Mouse (Mus musculus) E14TG2a.4 (cell line): ENCODE measurements at regions not wholly inside any gene's neighbourhood (a gene's known extent, or its start where the extent isn't known, plus 50 kb on each side); places are given as distances from the start of the nearest gene placed in this dataset.
A peak's percentile ranks its signal among the peaks of the same experiment; 100 is the strongest.
"Not testable (repeated sequence)": the region's sequence is repeated elsewhere in the genome, so short reads cannot be mapped to it uniquely, and the experiment has no call there.

ENCODE experiments used
- H3K27me3 ChIP-seq: 2 replicates; pipeline ENCODE4 v1.6.1; 2014; ENCODE audit warnings: low read length, control low read depth; ENCODE audit not compliant: insufficient read depth
- H3K36me3 ChIP-seq: 2 replicates; pipeline ENCODE4 v1.6.1; 2014; ENCODE audit warnings: low read length, control low read depth; ENCODE audit not compliant: insufficient read depth
- H3K4me1 ChIP-seq: replicated peaks from 2 replicates; pipeline ENCODE4 v1.6.1; 2014; ENCODE audit warnings: low read depth, low read length, control low read depth
- H3K4me3 ChIP-seq: replicated peaks from 2 replicates; pipeline ENCODE4 v1.5.1; 2014; ENCODE audit warnings: mild to moderate bottlenecking, low read length
- H3K9me3 ChIP-seq: 2 replicates; pipeline ENCODE4 v1.6.1; 2014; ENCODE audit warnings: low read length, control low read depth
- CTCF ChIP-seq: conservative IDR thresholded peaks from 2 replicates; pipeline ENCODE4 v1.5.1; 2014; ENCODE audit warnings: low read length
- NANOG ChIP-seq: IDR thresholded peaks from 2 replicates; pipeline ENCODE4 v1.6.1; 2014; ENCODE audit warnings: borderline replicate concordance, low read length, mixed read lengths
- POU5F1 ChIP-seq: IDR thresholded peaks from 2 replicates; pipeline ENCODE4 v1.6.1; 2014; ENCODE audit warnings: low read length, borderline replicate concordance

GRCm38 (mm10) chr2:107468671-107469070 is 178.2 kb downstream of the Kcna4 start:
- H3K36me3 ChIP-seq = no peaks in the 10 kb centered on the region
- no peak for TF ChIP-seq POU5F1
- TF ChIP-seq NANOG = no peak
- TF ChIP-seq CTCF = no peak
- H3K9me3 ChIP-seq = no peaks in the 10 kb centered on the region
- no peaks in the 10 kb centered on the region for H3K27me3 ChIP-seq
- no peaks in the 10 kb centered on the region for H3K4me1 ChIP-seq
- no peak overlapping the region for H3K4me3 ChIP-seq

- Histone ChIP-seq H3K9me3 (no peaks in the 10 kb centered on the region), H3K27me3 (no peaks in the 10 kb centered on the region), H3K4me3 (no peak overlapping the region), H3K4me1 (no peaks in the 10 kb centered on the region), H3K36me3 (no peaks in the 10 kb centered on the region)
- TF ChIP-seq NANOG = no peak
- no peak for TF ChIP-seq POU5F1
- no peak for TF ChIP-seq CTCF
These were observed 213.4 kb downstream of the Kcna4 start for GRCm38 (mm10) chr2:107503646-107504379.

- TF ChIP-seq POU5F1 (no peak), CTCF (no peak), NANOG (no peak)
- no peaks in the 10 kb centered on the region for H3K27me3 ChIP-seq
- no peaks in the 10 kb centered on the region for H3K36me3 ChIP-seq
- no peaks in the 10 kb centered on the region for H3K4me1 ChIP-seq
- H3K4me3 ChIP-seq = no peak overlapping the region
- no peaks in the 10 kb centered on the region for H3K9me3 ChIP-seq
These were observed 217.2 kb downstream of the Kcna4 start for GRCm38 (mm10) chr2:107507426-107508167.

- H3K4me3 ChIP-seq, H3K36me3 ChIP-seq, H3K9me3 ChIP-seq, H3K27me3 ChIP-seq: not testable (repeated sequence)
- TF ChIP-seq NANOG = peak; percentile 40; the same call in 1 of the 2 replicates
- peaks cover 15% of the 10 kb centered on the region; the same call in 1 of the 2 replicates for H3K4me1 ChIP-seq
These were observed 225.0 kb downstream of the Kcna4 start for GRCm38 (mm10) chr2:107515486-107515885.

- H3K36me3 ChIP-seq = no peaks in the 10 kb centered on the region
- H3K4me3 ChIP-seq = no peak overlapping the region
- no peaks in the 10 kb centered on the region for H3K9me3 ChIP-seq
- H3K4me1 ChIP-seq = peaks cover 15% of the 10 kb centered on the region; the same call in 1 of the 2 replicates
- TF ChIP-seq NANOG (no peak), CTCF (no peak), POU5F1 (no peak)
- H3K27me3 ChIP-seq = no peaks in the 10 kb centered on the region
These were observed 227.7 kb downstream of the Kcna4 start for GRCm38 (mm10) chr2:107518107-107518506.

- H3K4me1 ChIP-seq = peaks cover 15% of the 10 kb centered on the region; the same call in 1 of the 2 replicates
- no peaks in the 10 kb centered on the region for H3K27me3 ChIP-seq
- no peaks in the 10 kb centered on the region for H3K36me3 ChIP-seq
- no peak for TF ChIP-seq POU5F1
- TF ChIP-seq CTCF = no peak
- no peak for TF ChIP-seq NANOG
- H3K9me3 ChIP-seq = no peaks in the 10 kb centered on the region
- no peak overlapping the region for H3K4me3 ChIP-seq
These were observed 228.3 kb downstream of the Kcna4 start for GRCm38 (mm10) chr2:107518759-107519158.

- no peaks in the 10 kb centered on the region for H3K27me3 ChIP-seq
- H3K4me1 ChIP-seq = peaks cover 15% of the 10 kb centered on the region; the same call in 1 of the 2 replicates
- no peaks in the 10 kb centered on the region for H3K9me3 ChIP-seq
- H3K36me3 ChIP-seq = no peaks in the 10 kb centered on the region
- TF ChIP-seq POU5F1 (no peak), CTCF (no peak), NANOG (no peak)
- no peak overlapping the region for H3K4me3 ChIP-seq
These were observed 228.9 kb downstream of the Kcna4 start for GRCm38 (mm10) chr2:107519326-107519725.

- H3K9me3 ChIP-seq = no peaks in the 10 kb centered on the region
These were observed 229.3 kb downstream of the Kcna4 start for GRCm38 (mm10) chr2:107519761-107520160.

More at GRCm38 (mm10) chr2:107519761-107520160, 229.3 kb downstream of the Kcna4 start:
- peaks cover 11% of the 10 kb centered on the region; the same call in 1 of the 2 replicates for H3K4me1 ChIP-seq
- H3K36me3 ChIP-seq = no peaks in the 10 kb centered on the region
- TF ChIP-seq POU5F1 (no peak), CTCF (no peak), NANOG (no peak)
- H3K4me3 ChIP-seq = no peak overlapping the region
- H3K27me3 ChIP-seq = no peaks in the 10 kb centered on the region
